Mouse (Mus musculus) MEL (cell line): ENCODE results near the gene Pars2.

ENCODE experiments used
- BHLHE40 ChIP-seq: IDR thresholded peaks from 2 replicates; pipeline ENCODE4 v1.6.1; 2012; ENCODE audit warnings: low read depth, mild to moderate bottlenecking, inconsistent platforms, low read length, improper control_type of control experiment, borderline replicate concordance
- CTCF ChIP-seq, 3 experiments: IDR thresholded peaks in 2 of 3; conservative IDR thresholded peaks in 1 of 3; 2 replicates each; pipeline ENCODE4 v1.5.1; 2011 to 2012; ENCODE audit warnings: low read length in 3 of 3, low read depth in 2 of 3, mild to moderate bottlenecking in 2 of 3, improper control_type of control experiment in 1 of 3, inconsistent platforms in 1 of 3, mixed read lengths in 1 of 3, moderate library complexity in 1 of 3; ENCODE audit not compliant: control insufficient read depth in 1 of 3, insufficient read depth in 1 of 3, poor library complexity in 1 of 3, severe bottlenecking in 1 of 3
- GABPA ChIP-seq: IDR thresholded peaks from 2 replicates; pipeline ENCODE4 v1.6.1; 2012; ENCODE audit warnings: low read depth, mild to moderate bottlenecking, inconsistent platforms, low read length, improper control_type of control experiment, moderate library complexity
- NELFE ChIP-seq: IDR thresholded peaks from 2 replicates; pipeline ENCODE4 v1.6.1; 2011; ENCODE audit warnings: low read depth, low read length, improper control_type of control experiment
- POLR2A ChIP-seq, 2 experiments: IDR thresholded peaks; 2 replicates each; pipeline ENCODE4 v1.6.1; 2011 to 2012; ENCODE audit warnings: low read length in 2 of 2, mild to moderate bottlenecking in 2 of 2, control low read depth in 1 of 2, improper control_type of control experiment in 1 of 2, low read depth in 1 of 2, moderate library complexity in 1 of 2; ENCODE audit not compliant: control insufficient read depth in 1 of 2, insufficient read depth in 1 of 2, poor library complexity in 1 of 2
- RAD21 ChIP-seq: IDR thresholded peaks from 2 replicates; pipeline ENCODE4 v1.6.1; 2011; ENCODE audit warnings: mild to moderate bottlenecking, low read depth, low read length, improper control_type of control experiment
- RCOR1 ChIP-seq: IDR thresholded peaks from 2 replicates; pipeline ENCODE4 v1.6.1; 2012; ENCODE audit warnings: low read depth, mild to moderate bottlenecking, inconsistent platforms, low read length, improper control_type of control experiment
- USF1 ChIP-seq: IDR thresholded peaks from 2 replicates; pipeline ENCODE4 v1.6.1; 2014; ENCODE audit warnings: low read depth, mild to moderate bottlenecking, inconsistent platforms, low read length, improper control_type of control experiment, moderate library complexity
- ZNF384 ChIP-seq: IDR thresholded peaks from 2 replicates; pipeline ENCODE4 v1.6.1; 2012; ENCODE audit warnings: low read depth, mild to moderate bottlenecking, inconsistent platforms, low read length, improper control_type of control experiment

DNA sequence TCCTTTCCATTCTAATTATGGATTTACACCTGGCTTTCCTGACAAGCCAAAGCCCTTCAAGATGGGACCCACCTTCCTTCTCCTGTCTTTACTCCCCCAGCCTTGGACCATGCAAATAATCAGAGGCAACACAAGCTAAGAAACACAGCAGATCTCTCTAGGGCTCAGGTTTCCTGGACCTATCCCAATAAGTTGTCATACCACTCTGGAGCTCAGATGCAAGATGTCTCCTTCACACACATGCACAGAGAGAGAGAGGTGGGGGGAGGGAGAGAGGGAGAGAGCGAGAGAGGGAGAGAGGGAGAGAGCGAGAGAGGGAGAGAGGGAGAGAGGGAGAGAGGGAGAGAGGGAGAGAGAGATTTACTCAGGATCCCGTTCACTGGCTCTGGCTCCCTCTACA is 18.6 kb upstream of the Pars2 start:
- no peak for TF ChIP-seq ZNF384
- TF ChIP-seq POLR2A (IDR thresholded peaks at IDR 0.05; ENCODE audit: control insufficient read depth in 1 of 2, insufficient read depth in 1 of 2, low read depth in 1 of 2, low read length in 2 of 2, poor library complexity in 1 of 2), result no peak
- TF ChIP-seq CTCF (IDR thresholded peaks at IDR 0.05 in 2 of 3, conservative IDR thresholded peaks at IDR 0.05 in 1 of 3; ENCODE audit: control insufficient read depth in 1 of 3, insufficient read depth in 1 of 3, low read depth in 2 of 3, low read length in 3 of 3, poor library complexity in 1 of 3, severe bottlenecking in 1 of 3), result no peak
- no peak for TF ChIP-seq USF1
- no peak for TF ChIP-seq RAD21
- TF ChIP-seq BHLHE40, result no peak
- no peak for TF ChIP-seq GABPA
- no peak for TF ChIP-seq RCOR1
- no peak for TF ChIP-seq NELFE
